Mouse (Mus musculus): Measurements from ENCODE around the gene Nabp1.
"Not testable (repeated sequence)": the region's sequence is repeated elsewhere in the genome, so short reads cannot be mapped to it uniquely, and the experiment has no call there.

Gene Nabp1

GRCm38 (mm10) chr1:51493592-51494307 is 15.5 kb upstream of the Nabp1 start:
- no peak for ATAC-seq (ENCODE audit: low TSS enrichment)

GRCm38 (mm10) chr1:51486291-51486690 is 8.1 kb upstream of the Nabp1 start:
- ATAC-seq (ENCODE audit: low TSS enrichment), result no peak

- ATAC-seq (ENCODE audit: low TSS enrichment), result no peak
Measured at GRCm38 (mm10) chr1:51480386-51480785, 2.2 kb upstream of the Nabp1 start.

DNA sequence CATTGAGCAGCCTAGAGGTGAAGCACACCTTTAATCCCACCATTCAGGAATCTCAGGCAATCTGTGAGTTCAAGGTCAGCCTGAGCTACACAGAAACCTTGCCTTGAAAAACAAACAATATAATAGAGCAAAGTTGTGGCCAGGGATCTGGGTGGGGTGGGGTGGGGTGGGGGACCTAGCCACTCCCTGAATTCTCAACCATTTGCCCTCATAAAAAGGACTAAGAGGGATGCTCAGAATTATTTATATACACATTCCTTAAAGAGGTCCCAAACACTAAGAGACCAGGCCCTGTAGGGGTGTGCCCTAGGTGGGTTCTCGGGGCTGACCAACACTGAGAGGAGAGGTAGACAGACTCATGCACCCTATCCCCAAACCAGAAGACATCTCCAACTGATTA is 1.5 kb upstream of the Nabp1 start:
- ATAC-seq (ENCODE audit: low TSS enrichment), result no peak

GRCm38 (mm10) chr1:51479027-51479329 is 753 bp upstream of the Nabp1 start:
- peak; percentile 3; the same call in 1 of the 2 replicates for ATAC-seq (ENCODE audit: low TSS enrichment)

DNA sequence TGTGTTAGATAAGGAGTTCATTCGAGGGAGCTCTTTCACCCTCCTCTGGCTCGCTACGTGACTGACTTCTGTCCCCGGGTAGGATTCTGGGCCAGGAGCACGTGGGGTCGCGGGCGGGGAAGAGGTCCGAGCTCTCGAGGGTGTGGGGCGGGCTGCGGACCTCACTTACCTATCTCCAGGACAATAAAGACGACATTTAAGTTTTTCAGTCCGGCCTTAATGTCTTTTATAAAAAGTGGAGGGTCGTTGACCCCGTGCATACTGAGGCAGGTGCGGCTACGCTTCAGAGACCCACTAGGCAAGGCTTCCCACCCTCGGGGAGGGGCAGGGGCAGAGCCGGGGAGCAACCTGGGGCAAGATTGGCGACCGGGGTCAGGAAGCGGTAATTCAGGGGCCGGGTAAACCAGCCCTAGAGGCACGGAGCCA is 556 bp downstream of the Nabp1 start:
- ATAC-seq (ENCODE audit: low TSS enrichment), result peak; percentile 10

GRCm38 (mm10) chr1:51476405-51476804 is 1.8 kb downstream of the Nabp1 start:
- no peak for ATAC-seq (ENCODE audit: low TSS enrichment)

- no peak for ATAC-seq (ENCODE audit: low TSS enrichment)
Measured at GRCm38 (mm10) chr1:51468077-51468476, 10.1 kb downstream of the Nabp1 start.

DNA sequence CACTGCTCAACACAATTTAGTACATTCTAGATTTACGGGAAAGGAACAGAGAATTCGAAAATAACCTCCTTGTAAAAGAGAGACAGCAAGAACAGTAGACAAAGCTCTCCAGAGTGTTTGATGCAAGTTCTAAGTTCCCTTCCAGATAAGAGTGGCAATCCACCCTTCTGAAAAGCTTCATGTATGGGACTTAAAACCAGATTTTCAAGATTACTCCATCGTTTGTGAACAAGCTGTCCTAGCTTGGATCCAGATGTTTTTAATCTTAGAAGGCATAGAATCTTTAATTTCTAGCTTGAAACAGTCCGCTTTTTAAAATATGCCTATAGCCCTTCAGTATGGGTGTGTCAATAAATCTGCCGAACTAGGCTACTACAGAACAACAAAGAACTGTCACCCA is 11.0 kb downstream of the Nabp1 start:
- no peak for ATAC-seq (ENCODE audit: low TSS enrichment)

DNA sequence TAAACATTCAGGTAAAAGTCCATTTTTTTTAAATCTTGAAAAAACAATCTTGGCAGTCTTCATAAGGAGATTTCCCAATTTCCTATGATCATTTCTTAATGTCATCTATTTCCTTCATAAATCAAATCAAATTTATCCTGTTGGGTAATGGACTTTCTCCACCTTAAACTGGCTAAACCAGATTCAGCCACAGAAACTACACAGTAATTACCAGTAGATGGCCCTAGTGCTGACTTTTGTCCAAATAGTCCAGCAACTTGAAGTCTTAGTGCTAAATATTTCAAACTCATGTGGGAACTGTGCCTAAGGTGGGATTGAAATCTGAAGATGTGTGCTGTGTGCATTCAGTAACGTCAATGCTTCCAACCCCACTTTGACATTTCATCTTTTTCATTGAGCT is 11.8 kb downstream of the Nabp1 start:
- peak; percentile 86 for ATAC-seq (ENCODE audit: low TSS enrichment)

- no peak for ATAC-seq (ENCODE audit: low TSS enrichment)
Measured at GRCm38 (mm10) chr1:51465285-51465684, 12.9 kb downstream of the Nabp1 start.

DNA sequence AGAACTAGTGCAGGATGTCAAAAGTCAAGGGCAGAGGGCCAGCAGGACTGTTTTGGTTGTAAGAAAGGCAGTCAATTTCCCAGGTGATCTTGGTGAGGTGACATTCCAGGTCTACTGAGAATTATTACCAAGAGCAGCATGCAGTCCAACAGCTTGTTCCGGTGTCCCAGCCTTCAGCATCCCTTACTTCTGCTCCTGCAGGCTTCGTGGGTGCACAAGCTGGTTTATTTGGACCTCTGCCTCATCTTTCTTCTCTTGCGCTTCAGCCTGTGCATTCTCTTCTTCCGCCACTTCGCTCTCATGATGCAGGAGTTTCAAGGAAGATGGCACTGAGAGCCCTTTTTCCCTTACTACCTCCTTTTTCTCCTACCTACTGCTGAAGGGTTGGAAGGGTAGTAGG is 15.2 kb downstream of the Nabp1 start:
- ATAC-seq (ENCODE audit: low TSS enrichment), result peak; percentile 62

- peak; percentile 68 for ATAC-seq (ENCODE audit: low TSS enrichment)
Measured at GRCm38 (mm10) chr1:51458731-51459450, 19.3 kb downstream of the Nabp1 start.

GRCm38 (mm10) chr1:51458089-51458488 is 20.1 kb downstream of the Nabp1 start:
- ATAC-seq (ENCODE audit: low TSS enrichment), result peak; percentile 80

DNA sequence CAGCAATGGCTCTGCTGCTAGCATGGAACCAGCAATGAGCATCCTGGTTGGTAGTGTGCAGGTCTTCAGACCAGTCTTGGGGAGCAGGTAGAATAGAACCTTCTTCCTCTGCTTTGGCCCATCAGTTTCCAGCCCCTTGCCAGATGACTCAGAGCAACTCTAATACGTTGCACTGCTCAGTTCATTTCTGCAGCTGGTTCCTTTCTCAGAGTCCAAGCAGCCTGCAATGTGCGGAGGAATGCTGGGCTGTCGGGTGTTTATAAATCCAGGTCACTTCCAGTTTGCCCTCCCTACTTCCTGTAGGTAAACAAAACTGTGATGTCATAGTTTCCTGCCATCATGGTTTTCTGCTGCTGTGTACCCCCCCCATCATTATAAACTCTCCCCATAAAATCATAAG is 21.0 kb downstream of the Nabp1 start:
- ATAC-seq (ENCODE audit: low TSS enrichment), result no peak

GRCm38 (mm10) chr1:51448789-51449188 is 29.4 kb downstream of the Nabp1 start:
- ATAC-seq (ENCODE audit: low TSS enrichment), result no peak

GRCm38 (mm10) chr1:51445854-51446460 is 32.3 kb downstream of the Nabp1 start:
- ATAC-seq (ENCODE audit: low TSS enrichment), result peak; percentile 99

- ATAC-seq (ENCODE audit: low TSS enrichment), result peak; percentile 21; the same call in 1 of the 2 replicates
Measured at GRCm38 (mm10) chr1:51445161-51445853, 32.9 kb downstream of the Nabp1 start.

DNA sequence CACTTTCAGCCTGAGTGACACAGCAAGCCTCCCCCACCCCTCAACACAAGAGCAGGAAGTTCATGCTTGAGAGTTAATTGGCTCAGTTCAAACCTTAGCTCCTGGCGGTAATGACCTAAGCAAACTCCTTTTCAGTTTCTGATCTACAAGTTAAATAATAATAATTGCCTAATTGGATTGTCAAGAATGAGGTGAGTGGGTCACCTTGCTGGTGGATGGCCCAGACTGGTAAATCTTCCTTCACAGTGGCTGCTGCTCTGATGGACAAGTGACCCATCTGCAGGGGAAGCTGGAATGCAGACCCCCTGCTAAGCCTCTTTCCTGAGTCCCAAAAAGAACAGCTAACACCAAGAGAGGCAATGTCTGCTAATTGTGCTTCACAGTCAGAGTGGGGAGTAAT is 48.5 kb downstream of the Nabp1 start:
- ATAC-seq (ENCODE audit: low TSS enrichment), result no peak

DNA sequence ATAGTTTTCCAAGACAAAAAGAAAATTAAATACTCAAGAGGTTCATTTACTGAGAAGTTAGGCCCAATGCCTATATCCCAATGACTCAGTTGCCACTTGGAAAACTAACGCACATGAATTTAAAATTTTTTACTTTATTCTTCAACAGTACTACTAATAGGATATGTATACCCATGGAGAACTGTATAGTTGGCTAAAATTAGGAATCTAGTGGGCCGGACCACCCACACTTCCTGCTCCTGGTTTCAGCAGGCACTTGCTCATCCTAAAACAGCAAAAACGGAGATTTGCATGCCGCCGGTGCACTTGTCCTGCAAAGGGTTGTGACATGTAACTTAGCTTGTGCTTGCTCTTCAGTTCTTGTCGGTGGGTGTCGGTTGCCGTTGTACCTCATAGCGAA is 51.9 kb downstream of the Nabp1 start:
- peak; percentile 87 for ATAC-seq (ENCODE audit: low TSS enrichment)

- ATAC-seq (ENCODE audit: low TSS enrichment), result not testable (repeated sequence)
Measured at GRCm38 (mm10) chr1:51421029-51421428, 57.2 kb downstream of the Nabp1 start.

- no peak for ATAC-seq (ENCODE audit: low TSS enrichment)
Measured at GRCm38 (mm10) chr1:51418753-51419152, 59.5 kb downstream of the Nabp1 start.
